Mouse (Mus musculus) 3134 (cell line): ENCODE results near the gene Obox5.
"Not testable (repeated sequence)": the region's sequence is repeated elsewhere in the genome, so short reads cannot be mapped to it uniquely, and the experiment has no call there.

Source experiments
- DNase-seq: peaks from one replicate; pipeline ENCODE4 v3.0.0-alpha.2; 2011; ENCODE audit warnings: low spot score; ENCODE audit not compliant: insufficient read length; ENCODE audit errors: extremely low read depth

The Obox5 gene

GRCm38 (mm10) chr7:15749831-15750230 is at the start of gene Obox5:
Gene Obox5, plus strand, starts transcription at chr7:15750131.
- not testable (repeated sequence) for DNase-seq

DNA sequence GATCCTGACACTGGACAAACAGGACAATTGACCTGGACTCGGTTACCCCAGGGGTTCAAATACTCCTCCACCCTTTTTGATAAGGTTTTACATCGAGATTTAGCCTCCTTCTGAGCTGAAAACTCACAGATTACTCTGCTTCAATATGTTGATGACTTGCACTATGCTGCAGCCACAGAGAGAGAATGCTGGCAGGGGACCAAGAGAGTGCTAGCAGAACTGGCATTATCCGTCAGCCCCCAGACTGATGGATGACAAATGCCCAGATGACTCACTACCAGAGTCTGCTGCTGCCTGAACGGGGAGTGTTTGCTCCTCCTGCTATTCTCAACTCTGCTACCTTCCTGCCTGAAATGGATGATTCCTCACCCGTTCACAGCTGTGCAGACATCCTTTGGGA is 635 bp upstream of the Obox5 start:
- DNase-seq = not testable (repeated sequence)
